8 mouse cellular contexts compared by ENCODE assay signal in genomic region chr5:105400424-105401375, GRCm38 (mm10). TPM values are rescaled to one million over a fixed set of nuclear protein-coding genes. Genes with fewer than 3 reads are reported as not detected.
DNase-seq lines count a peak whose midpoint lies in the region; ATAC-seq and TF ChIP-seq lines count a peak whose summit lies in the region.

No protein-coding gene starts in this region.

- H3K4me3 ChIP-seq in testis, adult 2 months (ENCODE audit: control insufficient read depth, low read depth, low read length) = peak overlapping the region; percentile 91
- H3K4me3 ChIP-seq in midbrain, embryonic 11.5 days (ENCODE audit: low read depth, low read length) = no peak overlapping the region; the same call in 1 of the 2 replicates

- peak overlapping the region; percentile 49 for H3K27ac ChIP-seq in testis, adult 2 months (ENCODE audit: control insufficient read depth, insufficient read depth, low read depth, low read length)
- H3K27ac ChIP-seq in midbrain, embryonic 11.5 days (ENCODE audit: low read depth, low read length) = no peak overlapping the region

- TF ChIP-seq POLR2A in testis, adult 2 months (IDR thresholded peaks at IDR 0.05; ENCODE audit: control insufficient read depth, low read depth, low read length) = no peak; the same call in 1 of the 2 replicates

- DNase-seq in cerebellum, postnatal 10 days = peak; percentile 45 to 51
- no peak for DNase-seq in cerebellum, adult 11-12 months
- no peak for DNase-seq in testis, postnatal 14 days (ENCODE audit: low spot score)
- peak; percentile 20 for DNase-seq in kidney, postnatal 14 days
- DNase-seq in midbrain, embryonic 11.5 days (ENCODE audit: low spot score, missing footprints) = no peak
- no peak for DNase-seq in urinary bladder, adult 2 months (ENCODE audit: low spot score)
- DNase-seq in c-Kit-positive CD71-positive TER-119-positive erythroid progenitor cells, embryonic 14.5 days (ENCODE audit: low spot score) = no peak

- H3K4me1 ChIP-seq in testis, adult 2 months (ENCODE audit: control insufficient read depth, insufficient read depth, low read length) = peaks cover 2% of the 10 kb centered on the region
- no peaks in the 10 kb centered on the region for H3K4me1 ChIP-seq in midbrain, embryonic 11.5 days (ENCODE audit: control insufficient read depth, insufficient read depth, low read length)

- H3K27me3 ChIP-seq in testis, adult 2 months (ENCODE audit: control insufficient read depth, insufficient read depth, low read length) = no peaks in the 10 kb centered on the region
- H3K27me3 ChIP-seq in midbrain, embryonic 11.5 days (ENCODE audit: control insufficient read depth, insufficient read depth, low read length) = no peaks in the 10 kb centered on the region

- H3K9ac ChIP-seq in midbrain, embryonic 11.5 days (ENCODE audit: low read length) = no peak overlapping the region

- ATAC-seq in midbrain, embryonic 11.5 days (ENCODE audit: low FRiP score) = peak; percentile 63

- peak overlapping the region; percentile 32 for H3K4me2 ChIP-seq in midbrain, embryonic 11.5 days

- no peaks in the 10 kb centered on the region for H3K9me3 ChIP-seq in midbrain, embryonic 11.5 days (ENCODE audit: control insufficient read depth, low read length)

- TF ChIP-seq CTCF in testis, adult 2 months (IDR thresholded peaks at IDR 0.05; ENCODE audit: control insufficient read depth, insufficient read depth, insufficient replicate concordance, low read depth, low read length) = no peak

- no peaks in the 10 kb centered on the region for H3K36me3 ChIP-seq in testis, adult 2 months (ENCODE audit: control insufficient read depth, insufficient read depth, low read length)
- H3K36me3 ChIP-seq in midbrain, embryonic 11.5 days (ENCODE audit: control insufficient read depth, insufficient read depth, low read length) = no peaks in the 10 kb centered on the region

- 61% methylated on average over 17 of the region's 17 CpGs for WGBS in midbrain, embryonic 11.5 days

RNA-seq across cellular contexts. Expression of gene Lrrc8b, which starts 14.9 kb away (rescaled TPM):
- polyA plus RNA-seq in testis, adult 2 months (2012; rRNA removed) = 320 and 336 TPM in 2 replicates
- polyA plus RNA-seq in midbrain, embryonic 11.5 days (2014; fragmentation: Nextera tagmentation; extraction: Ambion mirVana) = 13.3 and 13.8 TPM in 2 replicates
- 2.8 and 3.1 TPM in 2 replicates for polyA plus RNA-seq in urinary bladder, adult 2 months (2012; rRNA removed)

Comparison
In these comparisons a context has a peak if more than half of its experiments do, and no peak if none do; other contexts are left out.
1. DNase-seq: peak in cerebellum, postnatal 10 days (2 of 2) and kidney, postnatal 14 days (single experiment); none in cerebellum, adult 11-12 months (single experiment), testis, postnatal 14 days (single experiment), midbrain, embryonic 11.5 days (single experiment), urinary bladder, adult 2 months (single experiment) and c-Kit-positive CD71-positive TER-119-positive erythroid progenitor cells, embryonic 14.5 days (single experiment).
2. RNA of gene Lrrc8b, which starts 14.9 kb away (polyA plus RNA-seq): 320 to 336 TPM in testis, adult 2 months; 13.3 to 13.8 TPM in midbrain, embryonic 11.5 days and 2.8 to 3.1 TPM in urinary bladder, adult 2 months; every median in the first group is over 10 times any median in the second.